Mouse (Mus musculus): ENCODE results near the gene Ccs.

GRCm38 (mm10) chr19:4785206-4785605, 53.9 kb downstream of the Ccs start:
- TF ChIP-seq POLR2A (IDR thresholded peaks at IDR 0.05; ENCODE audit: insufficient read depth, low read depth, low read length) (no peak), CTCF (IDR thresholded peaks at IDR 0.05; ENCODE audit: insufficient read depth, low read depth, low read length) (no peak)
